Mouse (Mus musculus) kidney, postnatal 10 days (tissue): ENCODE data around the gene Ikbkg.
"Not testable (repeated sequence)": the region's sequence is repeated elsewhere in the genome, so short reads cannot be mapped to it uniquely, and the experiment has no call there.

Source experiments
- DNase-seq: peaks from one replicate; pipeline ENCODE4 v3.0.0; 2021; ENCODE audit warnings: mixed read lengths

Ikbkg gene

GRCm38 (mm10) chrX:74452773-74453172 lies 59.7 kb downstream of the Ikbkg start:
- DNase-seq = no peak

DNA sequence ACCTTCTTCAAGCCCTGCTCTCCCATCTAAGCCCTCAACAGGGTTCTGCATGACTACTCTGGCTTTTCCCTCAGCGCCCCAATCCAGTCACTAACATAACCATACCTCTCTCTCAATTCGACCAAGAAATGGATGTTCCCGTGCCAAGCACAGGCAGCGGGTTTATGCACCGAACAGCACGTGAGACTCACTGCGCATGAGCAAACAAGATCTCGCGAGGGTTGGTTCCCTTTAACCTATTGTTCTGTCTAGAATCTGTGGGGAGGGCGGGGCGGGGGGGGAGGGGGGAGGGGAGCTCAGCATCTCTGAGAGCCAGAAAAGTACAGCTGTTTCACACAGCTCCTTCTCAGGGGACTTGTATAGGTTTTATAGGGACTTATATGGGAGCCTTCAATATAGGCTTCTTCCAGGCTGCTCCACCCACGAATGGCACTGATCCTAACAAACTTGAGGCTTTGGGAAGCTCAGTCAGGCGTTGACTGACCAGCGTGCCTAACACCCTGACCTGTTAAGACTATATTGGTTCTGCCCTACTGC lies 88.3 kb downstream of the Ikbkg start, which contains the start of gene Gm6880:
Gene Gm6880, minus strand, starts transcription at position 51 of the 537 bp plus-strand sequence.
- DNase-seq = not testable (repeated sequence)

GRCm38 (mm10) chrX:74497131-74497530 lies 104.0 kb downstream of the Ikbkg start:
- DNase-seq = no peak
